Mouse (Mus musculus): ENCODE results near the gene Chkb.

DNA sequence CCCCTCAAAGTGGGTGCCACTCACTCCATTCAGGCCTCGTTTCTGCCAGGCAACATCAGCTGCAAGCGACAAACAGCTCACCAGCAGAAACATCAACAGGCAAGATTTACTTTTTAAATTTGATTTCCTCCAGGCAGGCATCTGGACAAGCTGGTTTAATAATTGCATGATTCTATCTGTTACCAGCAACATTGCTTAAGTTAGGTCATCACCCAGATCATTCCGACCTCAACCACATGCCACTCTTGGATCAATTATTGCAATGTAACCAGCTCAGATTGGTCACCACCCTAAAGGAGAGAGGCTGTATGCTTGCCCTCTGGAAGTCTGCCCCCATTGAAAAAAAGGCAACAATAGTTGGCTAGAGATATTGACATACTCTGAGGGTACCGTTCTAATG, 41.8 kb upstream of the Chkb start:
- no peak for TF ChIP-seq CTCF (IDR thresholded peaks at IDR 0.05)
- TF ChIP-seq EP300 (IDR thresholded peaks at IDR 0.05) = no peak

Measured in lung, postnatal 0 days (tissue).